Mouse (Mus musculus) lung, postnatal 14 days (tissue): Measurements from ENCODE around the gene Prss34.
A peak's percentile ranks its signal among the peaks of the same experiment; 100 is the strongest.

Experiments
- DNase-seq: peaks from one replicate; pipeline ENCODE4 v3.0.0; 2021

Gene Prss34

DNA sequence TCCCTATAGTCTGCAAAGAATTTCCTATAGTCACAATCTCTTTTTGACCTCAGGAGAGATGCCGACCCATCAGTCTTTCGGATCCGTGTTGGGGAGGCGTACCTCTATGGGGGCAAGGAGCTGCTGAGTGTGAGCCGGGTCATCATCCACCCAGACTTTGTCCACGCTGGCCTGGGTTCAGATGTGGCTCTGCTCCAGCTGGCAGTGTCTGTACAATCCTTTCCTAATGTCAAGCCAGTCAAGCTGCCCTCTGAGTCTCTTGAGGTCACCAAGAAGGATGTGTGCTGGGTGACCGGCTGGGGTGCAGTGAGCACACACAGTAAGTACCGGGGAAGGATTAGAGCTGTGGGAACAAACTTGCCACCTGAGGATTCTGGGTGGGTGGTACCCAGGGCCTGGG lies 22.6 kb downstream of the Prss34 start:
- no peak for DNase-seq

DNA sequence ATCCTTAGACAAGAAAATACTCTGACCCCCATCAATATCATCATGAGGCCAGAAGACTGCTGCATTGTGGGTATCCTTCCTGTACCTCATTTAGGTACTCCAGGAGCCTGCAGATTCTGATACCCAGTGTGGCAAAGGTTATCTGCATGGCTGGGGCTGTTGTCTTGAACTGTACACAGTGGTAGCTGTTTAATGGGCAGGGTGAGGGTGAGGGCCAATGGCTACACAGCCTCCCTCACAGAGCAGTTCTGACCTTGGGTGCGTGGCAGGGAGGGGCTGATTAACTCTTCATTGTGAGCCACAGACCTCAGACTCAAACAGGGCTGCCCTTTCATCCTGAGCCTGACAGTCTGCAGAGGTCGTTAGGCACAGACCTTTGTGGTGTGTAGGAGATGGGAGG lies 24.7 kb downstream of the Prss34 start:
- DNase-seq = no peak

GRCm38 (mm10) chr17:25332321-25332720 lies 34.1 kb downstream of the Prss34 start:
- DNase-seq = no peak

DNA sequence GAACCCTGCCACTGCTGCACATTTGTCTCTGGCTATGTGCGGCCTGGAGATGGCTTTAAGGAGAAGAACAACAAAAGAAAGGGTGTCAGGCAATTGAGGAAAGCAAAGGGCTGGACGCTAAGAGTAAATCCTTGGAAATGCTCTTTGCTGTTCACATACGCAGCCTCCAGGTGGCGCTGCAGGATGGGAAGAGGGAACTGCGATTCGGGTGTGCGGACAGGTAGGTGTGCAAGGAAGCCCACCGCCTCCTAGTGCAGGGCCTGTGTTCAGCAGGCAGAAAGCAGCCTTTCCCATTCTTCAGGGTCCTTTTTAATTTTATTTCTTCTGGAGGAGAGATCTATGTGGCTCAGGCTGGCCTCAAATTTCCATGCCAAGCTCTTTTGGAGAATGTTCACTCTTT lies 35.7 kb downstream of the Prss34 start:
- DNase-seq = peak; percentile 51

DNA sequence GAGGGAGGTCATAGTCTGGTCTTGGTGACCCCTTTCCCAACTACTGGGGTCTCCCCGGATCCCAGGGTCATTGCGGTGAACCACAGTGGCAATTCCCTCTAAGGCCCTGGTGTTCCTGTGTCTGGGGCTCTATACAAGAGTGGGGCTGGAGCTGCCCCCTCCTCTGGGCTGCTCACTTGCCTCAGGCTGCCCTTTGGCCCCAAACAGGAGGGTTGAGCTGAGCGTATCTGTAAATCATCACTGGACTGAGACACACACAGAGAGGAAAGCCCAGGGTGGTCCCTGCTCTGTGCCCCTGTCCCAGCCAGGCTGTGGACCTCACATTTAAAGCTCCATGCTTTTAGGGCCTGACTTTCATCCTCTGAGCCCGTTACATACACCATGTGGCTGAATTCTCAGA lies 40.0 kb downstream of the Prss34 start:
- no peak for DNase-seq

DNA sequence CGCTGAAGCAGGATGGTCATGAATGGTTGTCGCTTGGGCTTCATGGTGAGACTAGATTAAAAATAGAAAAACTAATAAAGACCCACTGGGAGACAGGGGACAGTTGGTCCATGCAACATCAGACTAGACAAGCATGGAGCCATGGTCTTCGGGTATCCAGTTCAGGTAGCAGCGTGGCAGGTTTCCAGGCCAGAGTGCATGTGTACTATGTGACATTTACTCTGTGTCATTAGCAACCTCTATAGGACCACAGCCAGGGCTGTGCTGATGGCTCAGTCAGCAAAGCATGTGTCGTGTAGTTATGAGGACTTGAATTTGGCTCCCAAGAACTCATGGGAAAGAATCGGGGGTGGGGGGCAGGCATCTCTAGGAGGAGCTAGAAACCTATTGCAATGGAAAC lies 41.8 kb downstream of the Prss34 start:
- DNase-seq = no peak

DNA sequence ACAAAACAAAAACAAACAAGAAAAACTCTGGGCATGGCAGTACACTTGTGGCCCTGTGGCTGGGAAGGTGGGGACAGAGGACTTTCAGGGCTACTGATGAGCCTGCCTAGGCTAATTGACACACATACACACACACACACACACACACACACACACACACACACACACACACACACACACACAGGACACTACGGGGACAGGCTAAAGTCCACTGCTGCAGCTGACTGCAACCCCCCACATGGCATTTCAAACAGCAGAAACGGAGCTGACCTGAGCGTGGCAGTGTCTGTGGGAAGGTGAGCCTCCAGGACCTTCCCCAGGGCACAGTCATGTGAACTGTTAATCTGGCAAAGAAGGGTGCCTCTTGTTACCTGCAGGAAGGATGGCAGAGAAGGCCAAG lies 43.3 kb downstream of the Prss34 start:
- DNase-seq = no peak

- DNase-seq = no peak
These were observed 47.3 kb downstream of the Prss34 start, which contains the start of gene Tpsab1 for GRCm38 (mm10) chr17:25345462-25345861. Gene Tpsab1, minus strand, starts transcription at chr17:25345562.
